Mouse (Mus musculus) liver, embryonic 12.5 days (tissue): ENCODE results near the gene Mrpl47. TPM values are rescaled to one million over a fixed set of nuclear protein-coding genes. Genes with fewer than 3 reads are reported as not detected.
"Not testable (repeated sequence)": the region's sequence is repeated elsewhere in the genome, so short reads cannot be mapped to it uniquely, and the experiment has no call there.

Source experiments
- ATAC-seq: fragments of 200-750 bp; cut with Nextera tagmentation; 2 replicates; pipeline ENCODE4 v1.8.0; 2017; ENCODE audit warnings: moderate number of reproducible peaks, mild to moderate bottlenecking, moderate library complexity
- H3K27ac ChIP-seq: fragments of 300-500 bp; sonication (generic); 2 replicates; pipeline ENCODE4 v1.5.1; 2016; ENCODE audit warnings: mild to moderate bottlenecking
- H3K27me3 ChIP-seq: fragments of 300-500 bp; sonication (generic); replicated peaks from 2 replicates; pipeline ENCODE4 v1.6.1; 2016; ENCODE audit warnings: mild to moderate bottlenecking, moderate library complexity
- H3K36me3 ChIP-seq: fragments of 300-500 bp; sonication (generic); 2 replicates; pipeline ENCODE4 v1.6.1; 2016; ENCODE audit warnings: mild to moderate bottlenecking, moderate library complexity
- H3K4me1 ChIP-seq: fragments of 300-500 bp; sonication (generic); 2 replicates; pipeline ENCODE4 v1.6.1; 2016
- H3K4me2 ChIP-seq: fragments of 300-500 bp; sonication (generic); 2 replicates; pipeline ENCODE4 v1.6.1; 2016; ENCODE audit warnings: mild to moderate bottlenecking, moderate library complexity
- H3K4me3 ChIP-seq: fragments of 300-500 bp; sonication (generic); 2 replicates; pipeline ENCODE4 v1.5.1; 2016; ENCODE audit warnings: mild to moderate bottlenecking, moderate library complexity
- H3K9ac ChIP-seq: fragments of 300-500 bp; sonication (generic); 2 replicates; pipeline ENCODE4 v1.6.1; 2016; ENCODE audit warnings: mild to moderate bottlenecking, moderate library complexity
- H3K9me3 ChIP-seq: fragments of 300-500 bp; sonication (generic); replicated peaks from 2 replicates; pipeline ENCODE4 v1.6.1; 2016; ENCODE audit warnings: mild to moderate bottlenecking, moderate library complexity
- WGBS: fragments of 180-500 bp; shearing (Covaris S2); methylation state at CpG from one replicate; pipeline ENCODE4 v1.1.7; 2016; ENCODE audit not compliant: insufficient replicate concordance; 5-methylcytosine and 5-hydroxymethylcytosine counted together
- polyA plus RNA-seq: library from polyadenylated mRNA; unstranded; fragments of >200 nt; fragmentation: Nextera tagmentation; extraction: Ambion mirVana; gene quantifications from 2 replicates; pipeline ENCODE4 v1.2.1, GENCODE M21; 2016

The Mrpl47 gene
- polyA plus RNA-seq: 29.6 and 30.1 TPM in 2 replicates

GRCm38 (mm10) chr3:32737172-32737655 is at the start of gene Mrpl47:
Gene Mrpl47 (minus strand): TSS chr3:32737605.
- peak within 1 kb of the TSS; percentile 95 for H3K4me3 ChIP-seq
- ATAC-seq: peak; percentile 46
- H3K9ac ChIP-seq: peak within 1 kb of the TSS; percentile 91
- no peaks in the 10 kb centered on the region for H3K9me3 ChIP-seq
- peaks cover 49% of the 10 kb centered on the region for H3K36me3 ChIP-seq
- peak within 1 kb of the TSS; percentile 84 for H3K27ac ChIP-seq
- no peaks in the 10 kb centered on the region for H3K27me3 ChIP-seq
- H3K4me2 ChIP-seq: peak within 1 kb of the TSS; percentile 84
- peaks cover 42% of the 10 kb centered on the region for H3K4me1 ChIP-seq
- under 1% methylated on average over 31 of the region's 31 CpGs for WGBS

DNA sequence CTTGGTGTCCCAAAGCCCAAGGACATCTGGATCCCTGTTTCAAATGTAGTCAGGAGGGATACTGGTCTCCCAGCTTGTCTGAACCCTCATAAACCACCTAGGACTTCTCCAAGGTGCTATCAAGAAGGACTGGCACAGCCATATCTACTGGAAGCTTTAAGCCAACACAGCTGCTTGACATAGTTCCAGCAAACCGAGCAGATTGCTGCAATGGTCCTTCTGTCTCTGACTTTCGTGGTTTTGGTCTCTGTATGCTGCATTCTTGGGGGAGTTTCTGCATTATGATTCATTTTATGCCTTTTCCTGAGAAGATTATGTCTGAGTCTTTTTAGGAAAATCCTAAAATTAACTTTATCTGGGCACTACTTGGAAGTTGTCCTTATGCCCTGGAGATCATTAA is 33.4 kb upstream of the Mrpl47 start:
- WGBS: 58% methylated on average over 2 of the region's 2 CpGs
- no peaks in the 10 kb centered on the region for H3K27me3 ChIP-seq
- no peaks in the 10 kb centered on the region for H3K9me3 ChIP-seq
- H3K4me3 ChIP-seq: no peak overlapping the region
- no peak overlapping the region for H3K4me2 ChIP-seq
- H3K36me3 ChIP-seq: no peaks in the 10 kb centered on the region
- ATAC-seq: no peak
- no peaks in the 10 kb centered on the region for H3K4me1 ChIP-seq
- no peak overlapping the region for H3K27ac ChIP-seq
- H3K9ac ChIP-seq: no peak overlapping the region

DNA sequence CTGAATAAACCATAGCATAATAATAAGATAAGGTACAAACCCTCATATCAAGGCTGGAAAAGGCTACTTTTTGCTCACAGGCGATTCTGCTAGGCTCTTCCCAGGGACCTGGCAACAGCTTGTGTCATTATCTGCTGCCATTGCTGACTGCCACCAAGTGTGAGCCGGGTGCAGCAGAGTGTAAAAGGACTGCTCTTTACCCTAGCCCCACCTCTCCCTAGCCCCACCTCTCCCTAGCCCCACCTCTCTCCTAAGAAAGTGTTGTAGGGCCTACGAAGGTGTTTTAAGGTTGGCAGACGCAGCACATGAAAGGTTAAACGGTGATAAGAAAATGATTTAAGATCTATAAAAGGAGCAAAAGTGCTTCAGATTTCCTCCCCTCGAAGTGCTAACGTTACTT is 26.5 kb upstream of the Mrpl47 start:
- ATAC-seq: no peak
- Histone ChIP-seq H3K9me3 (no peaks in the 10 kb centered on the region), H3K27me3 (no peaks in the 10 kb centered on the region), H3K4me1 (no peaks in the 10 kb centered on the region), H3K4me3 (no peak overlapping the region), H3K9ac (no peak overlapping the region), H3K27ac (no peak overlapping the region), H3K4me2 (no peak overlapping the region), H3K36me3 (no peaks in the 10 kb centered on the region)
- WGBS: 39% methylated on average over 7 of the region's 7 CpGs

- H3K9me3 ChIP-seq: no peaks in the 10 kb centered on the region
- ATAC-seq: no peak
- 54% methylated on average over 8 of the region's 8 CpGs for WGBS
Measured at GRCm38 (mm10) chr3:32762962-32763361, 25.6 kb upstream of the Mrpl47 start.

DNA sequence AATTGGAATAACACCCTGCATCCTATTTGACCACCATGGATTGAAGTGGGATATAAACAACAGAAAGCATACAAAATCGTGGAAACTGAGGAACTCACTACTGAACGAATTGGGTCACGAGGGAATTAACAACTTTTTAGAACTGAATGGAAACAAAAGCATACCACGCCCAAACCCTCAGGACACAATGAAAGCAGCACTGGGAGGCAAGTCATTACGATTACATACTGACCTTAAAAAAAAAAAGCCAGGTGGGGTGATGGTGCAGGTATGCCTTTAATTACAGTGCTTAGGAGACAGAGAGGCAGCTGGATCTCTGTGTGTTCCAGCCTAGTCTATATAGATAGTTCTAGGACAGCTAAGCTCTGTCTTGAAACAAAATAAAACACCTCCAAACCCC is 21.8 kb upstream of the Mrpl47 start:
- no peak for ATAC-seq
- H3K36me3 ChIP-seq: peaks cover 6% of the 10 kb centered on the region
- no peaks in the 10 kb centered on the region for H3K4me1 ChIP-seq
- H3K4me3 ChIP-seq: no peak overlapping the region
- 61% methylated on average over 5 of the region's 5 CpGs for WGBS
- H3K9ac ChIP-seq: no peak overlapping the region
- H3K9me3 ChIP-seq: no peaks in the 10 kb centered on the region
- H3K4me2 ChIP-seq: no peak overlapping the region
- H3K27me3 ChIP-seq: no peaks in the 10 kb centered on the region
- H3K27ac ChIP-seq: no peak overlapping the region

More at GRCm38 (mm10) chr3:32762962-32763361, 25.6 kb upstream of the Mrpl47 start:
- Histone ChIP-seq H3K36me3 (no peaks in the 10 kb centered on the region), H3K4me1 (no peaks in the 10 kb centered on the region), H3K27ac (no peak overlapping the region), H3K9ac (no peak overlapping the region), H3K27me3 (no peaks in the 10 kb centered on the region), H3K4me3 (no peak overlapping the region), H3K4me2 (no peak overlapping the region)

- Histone ChIP-seq H3K27ac (no peak overlapping the region), H3K4me1 (no peaks in the 10 kb centered on the region), H3K9me3 (no peaks in the 10 kb centered on the region), H3K27me3 (no peaks in the 10 kb centered on the region), H3K9ac (no peak overlapping the region), H3K4me3 (no peak overlapping the region), H3K36me3 (peaks cover 52% of the 10 kb centered on the region), H3K4me2 (no peak overlapping the region)
- WGBS: 83% methylated on average over 3 of the region's 3 CpGs
- no peak for ATAC-seq
Measured at GRCm38 (mm10) chr3:32754384-32754915, 17.0 kb upstream of the Mrpl47 start.

- peaks cover 93% of the 10 kb centered on the region for H3K36me3 ChIP-seq
- H3K9me3 ChIP-seq: no peaks in the 10 kb centered on the region
- H3K27me3 ChIP-seq: no peaks in the 10 kb centered on the region
- no peak overlapping the region for H3K4me2 ChIP-seq
- no peak overlapping the region for H3K4me3 ChIP-seq
- WGBS: 84% methylated on average over 4 of the region's 4 CpGs
- no peak overlapping the region for H3K27ac ChIP-seq
- H3K4me1 ChIP-seq: no peaks in the 10 kb centered on the region
- ATAC-seq: no peak
- H3K9ac ChIP-seq: no peak overlapping the region
Measured at GRCm38 (mm10) chr3:32749820-32750579, 12.6 kb upstream of the Mrpl47 start.

- H3K9ac ChIP-seq: no peak overlapping the region
- no peaks in the 10 kb centered on the region for H3K4me1 ChIP-seq
- H3K36me3 ChIP-seq: peaks cover 97% of the 10 kb centered on the region
- WGBS: 84% methylated on average over 9 of the region's 9 CpGs
- no peaks in the 10 kb centered on the region for H3K27me3 ChIP-seq
- no peak overlapping the region for H3K4me2 ChIP-seq
- no peaks in the 10 kb centered on the region for H3K9me3 ChIP-seq
- H3K4me3 ChIP-seq: no peak overlapping the region
- no peak overlapping the region for H3K27ac ChIP-seq
- no peak for ATAC-seq
Measured at GRCm38 (mm10) chr3:32748384-32748783, 11.0 kb upstream of the Mrpl47 start.

- not testable (repeated sequence) for H3K27me3 ChIP-seq, ATAC-seq, H3K4me3 ChIP-seq, H3K9me3 ChIP-seq, H3K4me2 ChIP-seq, H3K4me1 ChIP-seq, H3K9ac ChIP-seq, H3K27ac ChIP-seq
- peaks cover 92% of the 10 kb centered on the region for H3K36me3 ChIP-seq
Measured at GRCm38 (mm10) chr3:32745426-32745825, 8.0 kb upstream of the Mrpl47 start.

DNA sequence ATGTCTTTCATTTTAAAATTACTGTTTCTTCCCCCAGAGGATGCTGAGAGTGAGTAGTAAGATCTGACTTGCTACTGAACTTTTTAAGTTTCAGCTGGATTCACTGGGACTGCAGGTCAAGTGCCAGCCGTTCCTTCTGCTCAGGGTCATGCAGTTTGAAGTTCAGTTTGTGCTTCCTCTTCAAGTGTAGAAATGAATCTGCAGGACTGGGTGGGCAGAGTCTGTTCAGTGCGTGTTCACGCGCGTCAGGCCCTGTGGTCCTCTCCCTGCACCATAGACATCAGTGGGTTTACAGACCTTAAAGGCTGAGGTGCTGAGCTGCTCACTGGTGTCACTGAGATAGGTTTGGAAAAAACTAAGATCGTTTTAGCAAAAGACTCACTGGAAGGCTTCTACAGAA is 7.6 kb upstream of the Mrpl47 start:
- H3K4me3 ChIP-seq: no peak overlapping the region
- ATAC-seq: no peak
- 85% methylated on average over 6 of the region's 6 CpGs for WGBS
- no peaks in the 10 kb centered on the region for H3K27me3 ChIP-seq
- no peaks in the 10 kb centered on the region for H3K9me3 ChIP-seq
- H3K4me1 ChIP-seq: 0 out of 2 replicates have a peak, but pooled peaks cover 3% of the 10 kb centered on the region
- H3K27ac ChIP-seq: no peak overlapping the region
- H3K36me3 ChIP-seq: peaks cover 92% of the 10 kb centered on the region
- H3K9ac ChIP-seq: no peak overlapping the region
- H3K4me2 ChIP-seq: no peak overlapping the region

GRCm38 (mm10) chr3:32742276-32742780 is 4.9 kb upstream of the Mrpl47 start:
- H3K27me3 ChIP-seq: no peaks in the 10 kb centered on the region
- no peaks in the 10 kb centered on the region for H3K9me3 ChIP-seq
- 74% methylated on average over 2 of the region's 2 CpGs for WGBS
- no peak for ATAC-seq
- no peak overlapping the region for H3K4me3 ChIP-seq
- no peak overlapping the region for H3K9ac ChIP-seq
- H3K36me3 ChIP-seq: peaks cover 74% of the 10 kb centered on the region
- H3K4me2 ChIP-seq: no peak overlapping the region
- peaks cover 29% of the 10 kb centered on the region for H3K4me1 ChIP-seq
- H3K27ac ChIP-seq: no peak overlapping the region

DNA sequence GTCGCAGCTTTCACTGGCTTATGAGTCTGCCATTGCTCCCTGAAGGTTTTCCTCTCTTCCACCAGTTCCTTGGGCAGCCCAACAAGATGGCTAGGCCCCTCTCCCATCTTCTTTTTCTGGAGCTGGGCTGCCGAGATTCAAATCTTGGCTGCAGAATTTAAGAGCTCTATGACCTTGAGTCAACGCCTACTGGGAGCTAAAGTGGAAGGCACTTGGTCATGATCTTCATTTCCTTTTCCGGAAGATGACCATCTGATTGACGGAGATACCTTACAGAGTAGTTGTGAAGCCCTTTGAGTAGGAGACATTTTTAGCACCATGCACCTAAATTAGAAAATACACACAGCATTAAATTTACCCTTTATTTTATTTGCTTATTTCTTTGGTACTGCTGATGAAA is 1.1 kb upstream of the Mrpl47 start:
- H3K9ac ChIP-seq: 0 out of 2 replicates have a peak overlapping the region, but pooled peaks have one; percentile 18
- WGBS: 78% methylated on average over 5 of the region's 5 CpGs
- H3K9me3 ChIP-seq: no peaks in the 10 kb centered on the region
- 0 out of 2 replicates have a peak overlapping the region, but pooled peaks have one; percentile 95 for H3K4me3 ChIP-seq
- ATAC-seq: no peak
- peak overlapping the region; percentile 84 for H3K4me2 ChIP-seq
- peaks cover 42% of the 10 kb centered on the region for H3K4me1 ChIP-seq
- H3K36me3 ChIP-seq: peaks cover 45% of the 10 kb centered on the region
- H3K27me3 ChIP-seq: no peaks in the 10 kb centered on the region
- no peak overlapping the region for H3K27ac ChIP-seq
